Mouse (Mus musculus) CD4-positive helper T cell, adult 2 months (primary cell): Measurements from ENCODE around the gene Ifna2.

ENCODE experiments used
- DNase-seq: peaks from one replicate; pipeline ENCODE4 v3.0.0-alpha.2; 2012; ENCODE audit warnings: low read depth, missing footprints, low spot score

Ifna2 gene

DNA sequence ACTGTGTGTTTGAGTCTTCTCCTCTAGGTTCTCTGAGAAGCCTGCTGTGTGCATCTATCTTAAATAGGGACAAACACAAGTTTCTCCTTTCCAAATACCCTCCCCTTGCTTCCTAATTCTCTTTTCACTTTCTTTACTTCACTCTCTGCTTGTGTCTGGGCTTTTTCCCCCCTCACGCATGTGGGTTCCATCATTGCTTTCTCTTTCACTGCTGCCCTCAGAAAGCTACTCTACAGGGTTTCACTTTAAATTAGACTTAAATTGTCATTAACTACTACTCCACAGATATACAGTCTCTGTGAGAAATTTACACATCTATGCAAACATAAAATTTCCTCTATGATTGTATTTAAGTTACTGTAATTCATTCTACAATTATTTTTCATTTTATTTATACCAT lies at the start of gene Ifna2:
Ifna2 (minus strand) TSS at position 101 of the 400 bp plus-strand sequence.
- no peak for DNase-seq

DNA sequence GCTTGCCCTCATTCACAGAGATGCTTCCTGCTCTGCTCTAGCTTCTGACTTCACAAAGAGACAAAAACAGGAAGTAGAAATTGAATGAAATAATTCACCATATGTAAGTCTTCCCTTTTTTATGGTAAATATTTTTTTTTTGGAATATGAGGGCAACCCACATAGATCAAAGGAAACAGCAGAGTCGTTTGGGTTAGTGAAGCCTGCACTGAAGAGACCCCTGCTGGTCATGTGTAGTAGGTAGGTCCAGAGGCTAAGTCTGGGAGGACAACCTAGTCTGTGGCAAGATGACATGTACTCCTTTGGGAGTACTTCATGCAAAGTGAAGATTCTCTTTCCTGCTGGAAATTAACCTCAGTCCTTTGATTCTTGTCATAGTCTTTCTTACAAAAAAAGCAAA lies 43.6 kb upstream of the Ifna2 start:
- peak; percentile 60 for DNase-seq

DNA sequence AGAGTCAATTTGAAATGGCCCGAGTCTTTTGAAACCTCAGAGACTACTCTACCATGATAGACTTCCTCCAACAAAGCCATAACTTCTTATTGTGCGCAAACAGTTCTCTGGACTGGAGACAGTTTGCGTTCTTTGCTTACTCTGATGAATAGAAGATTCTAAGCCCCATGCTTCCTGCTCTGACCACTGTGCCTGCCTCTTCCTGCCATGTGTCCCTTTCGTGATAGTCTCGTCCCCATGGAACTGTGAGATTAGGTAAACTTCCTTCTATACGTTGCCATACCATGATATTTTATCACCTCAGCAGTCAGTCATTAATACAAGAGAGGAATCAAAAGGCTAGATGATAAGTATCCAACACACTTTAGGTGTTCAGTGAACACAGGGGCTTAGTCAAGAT lies 43.0 kb upstream of the Ifna2 start:
- DNase-seq = no peak

DNA sequence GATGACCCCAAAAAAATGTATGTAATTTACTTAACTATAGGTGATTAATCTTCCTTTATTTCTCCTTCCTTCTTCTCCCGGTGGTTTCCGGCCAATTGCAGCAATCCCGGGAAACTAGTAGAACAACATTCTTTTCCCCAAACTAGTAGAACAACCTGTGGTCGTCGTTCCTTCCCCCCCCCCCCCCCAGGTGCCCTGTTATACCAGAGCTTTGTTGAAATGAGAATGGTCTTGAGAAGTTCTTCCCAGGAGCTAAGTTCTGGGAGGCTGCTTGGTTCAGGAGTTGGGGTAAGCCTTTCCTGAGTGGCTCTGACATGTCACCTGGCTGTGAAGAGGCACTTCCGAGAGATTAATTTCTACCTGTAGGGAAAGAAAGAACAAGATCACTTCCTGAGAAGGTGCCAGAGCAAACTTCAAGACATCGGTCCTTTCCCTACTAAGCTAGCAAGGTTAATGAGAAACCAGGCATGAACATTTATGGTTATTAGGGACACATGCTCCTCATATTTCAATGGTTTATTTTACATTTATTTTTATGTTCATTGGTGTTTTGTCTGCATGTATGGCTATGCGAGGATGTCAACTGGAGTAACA lies 39.9 kb upstream of the Ifna2 start:
- no peak for DNase-seq

DNA sequence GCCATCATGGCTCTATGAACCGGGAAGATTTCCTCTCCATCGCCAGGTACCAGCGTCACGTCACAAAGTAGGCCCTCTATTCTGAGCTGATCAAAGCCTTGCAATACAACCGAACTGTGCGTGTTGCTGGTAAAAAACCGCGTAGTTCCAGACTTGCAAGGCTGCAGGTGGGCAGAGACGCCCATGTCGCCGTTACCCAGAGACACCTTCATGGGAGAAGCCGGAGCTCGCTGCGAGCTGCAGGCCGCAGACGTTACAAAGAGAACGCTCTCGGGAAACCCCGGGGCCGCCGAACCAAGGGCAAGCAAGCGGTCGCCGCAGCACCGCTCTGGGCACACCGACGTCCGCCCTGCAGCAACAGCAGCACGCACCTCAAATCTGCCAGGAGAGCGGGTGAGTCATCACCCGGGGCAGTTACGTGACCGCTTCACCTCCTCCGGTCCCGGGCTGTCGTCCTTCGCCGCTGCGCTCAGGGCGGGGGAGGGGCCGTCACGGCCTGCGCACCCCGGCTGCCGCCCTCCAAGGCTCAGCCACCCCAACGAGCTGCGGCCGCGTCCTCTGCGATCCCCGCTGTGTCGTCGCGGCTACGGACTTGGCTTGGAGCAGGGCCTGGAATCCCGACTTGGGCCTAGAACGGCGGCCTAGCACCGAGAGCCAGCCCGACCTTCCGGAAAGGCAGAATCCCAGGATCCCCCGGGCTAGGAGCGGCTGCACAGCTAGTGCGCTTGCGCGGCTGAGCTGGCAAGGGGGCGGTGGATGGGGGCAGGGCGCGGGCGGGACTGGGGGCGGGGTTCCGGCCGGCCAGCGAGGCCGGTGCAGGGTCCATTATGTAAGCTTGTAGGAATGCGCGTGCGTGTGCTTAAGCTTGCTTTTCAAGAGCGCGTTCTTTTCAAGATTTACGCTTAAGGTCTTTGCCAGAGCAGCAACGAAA lies 38.3 kb upstream of the Ifna2 start, which contains the start of the genes Gm26566 and Klhl9:
Gm26566 (plus strand) TSS at position 15 of the 931 bp plus-strand sequence.
Klhl9 (minus strand) TSS at position 675 of the 931 bp plus-strand sequence.
- DNase-seq = peak; percentile 86

DNA sequence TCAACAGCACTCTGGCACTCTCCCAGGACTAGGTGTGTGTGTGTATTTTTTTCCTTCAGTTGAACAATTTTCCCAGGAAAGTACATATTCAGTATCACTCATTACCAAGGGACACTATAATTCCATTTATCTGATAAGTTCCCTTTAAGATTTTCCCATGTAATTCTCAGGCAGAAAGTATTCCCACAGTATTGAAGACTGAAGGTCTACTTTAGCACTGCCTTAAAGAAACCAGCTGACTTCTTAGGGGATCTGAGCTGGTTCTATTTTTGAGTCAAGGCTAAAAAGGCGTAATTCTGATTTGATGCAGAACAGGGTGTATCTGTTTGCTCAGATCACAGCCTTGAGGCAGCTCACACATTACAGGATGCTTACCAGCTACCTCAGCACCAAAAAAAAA lies 35.0 kb upstream of the Ifna2 start:
- DNase-seq = no peak

DNA sequence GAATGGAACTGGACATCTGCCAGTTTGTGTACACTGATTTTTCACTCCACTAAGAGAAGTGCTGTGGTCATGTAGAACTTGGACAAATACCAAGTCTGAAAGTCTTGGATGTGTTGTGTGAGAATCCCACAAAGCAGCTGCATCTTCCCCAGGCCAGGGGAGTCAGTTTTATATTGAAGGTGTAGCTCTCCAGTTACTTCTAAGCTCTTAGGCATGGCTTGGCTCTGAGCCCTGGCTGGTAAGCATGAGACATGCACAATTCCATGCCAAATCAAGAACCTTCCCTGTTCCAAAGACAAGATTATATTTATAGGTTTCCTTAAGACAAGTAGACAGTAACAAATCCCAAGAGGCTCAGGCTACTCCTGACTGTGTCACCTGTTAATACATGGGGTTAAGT lies 31.3 kb upstream of the Ifna2 start:
- no peak for DNase-seq

DNA sequence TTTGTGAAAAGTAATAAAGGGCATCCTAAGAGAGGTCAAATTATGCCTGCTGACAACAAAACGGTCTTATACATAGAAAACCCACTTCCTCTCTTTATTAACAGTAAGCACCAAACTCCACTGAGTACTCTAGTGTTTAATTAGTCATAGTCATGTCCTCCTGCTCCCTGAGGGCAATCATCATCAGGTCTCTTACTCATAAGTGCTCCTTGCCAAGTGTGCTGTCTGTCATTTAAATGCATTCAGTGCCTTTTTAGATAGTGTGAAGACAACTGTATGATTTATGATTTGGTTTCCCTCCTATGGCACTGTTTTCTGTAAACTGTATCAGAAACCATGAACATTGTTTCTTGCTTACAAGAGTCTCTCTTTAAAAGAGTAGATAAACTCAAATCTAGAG lies 30.6 kb upstream of the Ifna2 start:
- DNase-seq = no peak

DNA sequence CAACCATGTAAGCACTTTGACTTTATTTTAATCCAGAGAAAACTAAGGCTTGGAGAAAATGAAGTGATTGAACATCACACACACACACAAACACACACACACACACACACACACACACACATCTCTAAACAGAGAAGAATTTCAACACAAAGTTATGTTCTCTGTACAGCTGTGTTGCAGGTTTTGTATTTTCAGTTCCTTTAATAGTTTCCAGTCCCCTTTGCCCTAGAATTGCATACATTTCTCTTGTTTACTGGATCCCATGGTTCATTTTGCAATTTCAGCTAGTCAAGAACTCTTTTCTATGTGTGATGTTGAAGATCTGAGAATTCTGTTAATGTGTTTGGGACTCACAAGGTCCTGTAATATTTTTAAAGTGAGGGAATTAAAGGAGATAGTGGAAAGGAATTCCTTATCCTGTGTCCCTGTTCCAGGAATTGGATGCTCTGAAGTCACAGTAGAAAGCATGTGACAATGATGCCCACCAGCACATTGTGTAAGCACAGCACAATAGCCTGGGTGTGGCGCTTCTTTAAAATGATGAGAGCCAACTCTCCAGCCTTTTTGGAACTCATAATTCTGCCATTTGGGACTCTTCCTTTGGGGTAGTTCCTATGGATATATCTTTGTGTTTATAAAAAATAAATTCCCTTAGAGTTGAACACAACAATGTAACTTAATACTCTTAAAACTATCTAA lies 23.6 kb upstream of the Ifna2 start:
- no peak for DNase-seq

DNA sequence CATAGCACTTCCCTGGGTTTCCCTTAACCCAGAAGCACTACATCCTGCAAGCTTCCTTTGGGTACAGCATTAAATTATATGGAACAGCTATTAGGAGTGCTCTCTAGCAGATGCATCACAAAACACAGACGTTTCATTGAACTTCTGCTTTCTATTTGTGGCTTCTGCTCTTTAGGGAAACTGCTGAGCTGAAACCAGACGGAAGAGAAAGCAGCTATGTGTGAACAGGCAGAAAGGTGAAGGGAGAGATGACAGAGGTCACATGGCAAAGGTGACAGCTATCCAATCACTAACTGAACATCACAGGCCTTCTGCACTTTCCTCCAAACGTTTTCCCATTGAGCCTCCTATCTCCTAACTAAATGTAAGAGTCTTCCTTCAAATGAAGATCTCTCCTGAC lies 22.2 kb upstream of the Ifna2 start:
- DNase-seq = no peak

DNA sequence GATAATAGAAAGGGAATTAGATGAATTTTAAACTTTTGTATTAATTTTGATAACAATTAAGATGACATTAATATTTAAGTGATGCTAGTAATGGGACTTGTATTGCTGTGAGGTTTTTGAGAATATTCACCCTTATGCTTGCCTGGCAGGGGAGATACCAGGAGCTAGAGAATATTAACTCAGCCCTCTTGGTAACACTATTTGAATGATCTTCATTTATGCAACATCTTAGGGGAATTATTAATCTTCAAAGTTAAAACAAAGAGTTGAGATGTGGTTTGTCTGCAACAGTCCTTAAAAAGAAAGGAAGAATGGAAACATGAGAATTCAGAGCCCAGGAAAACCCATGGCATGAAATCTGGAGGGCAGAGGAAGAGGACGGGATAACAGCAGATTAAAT lies 15.6 kb upstream of the Ifna2 start:
- no peak for DNase-seq

DNA sequence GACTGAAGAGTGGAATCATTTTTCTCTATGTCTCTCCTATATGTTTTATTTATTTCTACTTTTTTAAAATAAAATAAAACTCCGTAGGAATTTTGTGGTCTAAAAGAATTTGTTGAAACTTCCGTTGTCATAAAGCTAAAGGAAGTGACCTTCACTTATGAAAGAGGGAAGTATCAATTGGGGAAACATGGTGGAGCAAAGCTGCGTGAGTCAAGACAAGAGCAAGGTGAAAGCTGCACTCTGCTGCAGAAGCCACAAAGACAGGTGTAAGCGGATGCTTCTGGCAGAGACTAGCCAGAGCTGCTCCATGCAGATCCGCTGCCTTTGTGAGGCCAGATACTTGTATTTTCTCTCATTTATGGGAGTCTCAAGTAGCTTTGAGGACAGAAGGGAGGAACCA lies 15.1 kb upstream of the Ifna2 start:
- DNase-seq = no peak

DNA sequence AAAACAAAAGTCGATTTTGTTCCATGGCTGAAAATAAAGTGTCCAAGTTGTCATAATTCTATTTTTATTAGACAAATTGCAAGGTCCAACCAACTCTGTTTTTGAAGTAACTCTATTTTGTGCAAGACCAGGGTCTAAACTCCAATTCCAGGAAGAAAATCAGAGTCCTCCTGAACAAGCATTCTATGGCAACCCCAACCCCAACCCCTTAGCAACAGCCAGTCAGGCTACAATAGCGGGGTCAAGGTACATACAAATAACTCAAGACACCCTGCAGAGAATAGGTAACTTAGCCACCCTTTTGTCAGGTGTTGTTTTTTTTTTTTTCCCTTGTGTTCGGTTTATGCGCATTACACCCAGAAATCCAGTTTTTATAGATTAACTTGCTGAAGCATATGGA lies 14.0 kb upstream of the Ifna2 start:
- DNase-seq = no peak

DNA sequence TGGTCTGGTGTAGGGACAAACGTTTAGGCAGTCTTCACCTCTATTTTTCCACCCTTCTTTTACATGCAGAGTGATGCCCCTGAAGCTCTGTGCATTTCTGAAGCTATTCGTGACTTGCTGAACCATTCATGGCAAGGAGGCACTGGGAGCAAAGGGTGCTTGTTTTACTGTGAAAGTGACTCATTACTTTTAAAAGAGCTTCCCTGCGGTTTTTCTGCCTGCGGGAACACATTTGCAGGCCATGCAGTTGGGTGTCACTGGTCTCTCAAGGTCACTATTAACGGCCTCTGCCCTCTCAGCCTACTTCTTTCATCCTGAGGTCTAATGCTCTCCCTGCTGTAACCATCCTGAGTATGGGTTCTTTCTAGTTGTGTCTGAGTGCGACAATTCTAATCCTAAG lies 13.4 kb upstream of the Ifna2 start:
- DNase-seq = no peak

DNA sequence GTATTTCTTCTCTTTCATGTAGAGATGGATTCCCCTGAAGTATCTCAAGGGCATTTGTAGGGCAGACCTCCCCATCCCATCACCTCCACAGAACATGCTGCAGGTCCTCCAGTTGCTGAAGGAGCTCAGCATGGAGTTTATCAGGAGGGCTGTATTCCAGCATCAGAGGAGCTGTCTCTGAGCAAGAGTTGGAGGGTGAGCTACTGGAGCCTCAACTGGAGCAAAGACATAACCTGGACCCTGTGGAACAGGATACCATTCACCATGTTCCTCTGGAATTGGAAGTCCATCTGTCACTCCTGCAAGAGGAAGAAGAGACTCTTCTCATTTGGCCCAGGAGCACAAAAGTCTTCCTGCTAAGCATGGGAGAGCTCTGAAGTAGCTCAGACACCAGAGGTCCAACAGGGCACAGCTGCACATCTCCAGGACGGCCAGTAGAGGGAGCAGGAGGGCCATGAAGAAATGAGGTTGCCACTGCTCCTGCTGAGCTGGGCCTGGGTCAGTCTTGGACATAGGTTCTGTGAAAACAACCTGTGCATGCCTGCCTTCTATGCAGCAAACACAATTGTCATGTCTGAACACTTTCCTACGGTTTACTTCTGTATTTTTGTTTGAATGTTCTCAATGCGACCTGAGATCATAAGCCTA lies 12.6 kb upstream of the Ifna2 start:
- peak; percentile 71 for DNase-seq

DNA sequence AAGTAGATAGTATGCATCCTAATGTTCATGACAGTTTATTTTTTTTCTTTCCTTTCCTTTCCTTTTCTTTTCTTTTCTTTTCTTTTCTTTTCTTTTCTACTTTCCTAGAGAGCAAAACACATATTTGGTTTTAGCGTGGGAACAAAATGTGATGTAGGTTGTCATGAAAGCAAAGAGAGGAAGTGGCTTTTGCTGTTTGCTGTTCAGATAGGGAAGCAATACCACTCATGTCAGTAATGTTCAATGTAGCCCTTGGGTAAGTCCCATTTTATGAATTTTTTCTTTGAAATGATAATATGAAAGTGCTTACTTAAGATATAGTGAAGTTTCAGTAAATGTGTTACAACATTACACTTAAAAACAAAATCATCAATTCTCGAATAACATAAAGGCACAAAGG lies 9.7 kb upstream of the Ifna2 start:
- DNase-seq = peak; percentile 52

DNA sequence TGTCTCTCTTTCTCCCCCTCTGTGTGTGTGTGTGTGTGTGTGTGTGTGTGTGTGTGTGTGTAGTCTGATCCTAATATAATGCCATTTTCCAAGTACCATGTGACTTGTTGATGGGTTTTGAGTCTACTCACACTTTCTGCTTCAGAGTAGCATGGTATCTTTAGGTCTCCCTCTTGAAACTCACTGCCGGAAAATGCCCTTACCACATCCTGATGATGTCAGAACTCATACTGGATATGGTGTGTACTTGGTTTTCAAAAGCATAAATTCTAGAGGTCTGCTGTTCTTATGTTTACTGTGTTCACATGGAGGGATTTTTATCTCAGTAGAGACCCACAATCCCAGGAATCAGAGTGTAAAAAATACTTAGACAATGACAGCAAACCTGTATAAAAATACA lies 8.8 kb upstream of the Ifna2 start:
- peak; percentile 66 for DNase-seq

DNA sequence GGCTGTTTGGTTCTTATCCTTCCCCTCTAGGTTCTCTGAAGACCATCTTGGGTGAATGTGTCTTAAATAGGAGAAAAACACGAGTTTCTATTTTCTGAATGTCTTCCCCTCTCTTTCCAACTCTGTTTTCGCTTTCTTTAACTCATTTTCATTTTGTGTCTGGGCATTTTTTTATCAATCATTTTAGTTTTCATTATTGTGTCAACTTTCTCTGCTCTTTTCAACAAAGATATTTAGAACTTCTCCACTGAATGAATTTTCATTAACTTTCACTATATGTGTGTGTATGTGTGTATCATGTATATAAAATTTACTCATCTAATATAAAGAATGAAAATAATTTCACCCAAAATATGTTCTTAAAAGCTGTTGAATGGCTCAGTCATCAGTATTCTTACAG lies 7.5 kb upstream of the Ifna2 start, which contains the start of gene Ifnab:
Ifnab (minus strand) TSS at position 101 of the 400 bp plus-strand sequence.
- no peak for DNase-seq

DNA sequence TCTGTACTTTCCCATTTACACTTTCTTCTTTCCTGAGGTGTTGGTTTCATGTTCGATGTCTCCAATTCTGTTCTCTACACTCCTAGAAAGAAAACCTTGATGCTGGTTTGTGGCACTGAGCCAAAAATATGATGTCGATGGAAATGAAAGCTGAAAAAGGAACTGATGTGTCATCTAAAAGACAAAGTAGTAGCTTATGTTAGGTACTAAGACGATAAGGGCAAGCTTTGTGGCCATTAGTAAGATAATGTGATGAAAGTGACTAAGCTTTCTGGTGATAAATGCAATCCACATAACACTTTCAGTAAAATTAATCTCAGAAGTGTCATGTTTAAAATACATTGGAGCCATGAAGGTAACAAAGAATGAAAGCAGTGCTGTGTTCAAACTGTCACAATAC lies 2.4 kb downstream of the Ifna2 start:
- no peak for DNase-seq

DNA sequence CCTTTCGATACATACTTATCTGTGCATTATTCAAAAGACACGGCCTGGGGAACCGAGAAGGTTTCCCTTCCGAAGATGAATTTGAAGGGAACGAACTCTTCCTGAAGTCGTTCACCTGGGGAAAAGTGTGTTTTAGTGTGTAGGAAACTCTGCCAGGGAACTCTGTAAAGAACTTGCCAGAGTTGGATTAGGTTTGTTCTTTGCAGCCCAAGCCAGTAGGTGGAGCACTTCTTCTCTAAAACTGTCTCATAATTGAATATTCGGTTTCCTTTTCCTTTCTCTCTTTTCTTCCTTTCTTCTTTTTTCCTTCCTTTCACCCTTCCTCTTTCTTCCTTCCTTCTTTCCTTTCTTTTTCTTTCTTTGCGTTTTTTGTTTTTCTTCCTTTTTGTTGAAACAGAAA lies 3.4 kb downstream of the Ifna2 start:
- peak; percentile 38 for DNase-seq

DNA sequence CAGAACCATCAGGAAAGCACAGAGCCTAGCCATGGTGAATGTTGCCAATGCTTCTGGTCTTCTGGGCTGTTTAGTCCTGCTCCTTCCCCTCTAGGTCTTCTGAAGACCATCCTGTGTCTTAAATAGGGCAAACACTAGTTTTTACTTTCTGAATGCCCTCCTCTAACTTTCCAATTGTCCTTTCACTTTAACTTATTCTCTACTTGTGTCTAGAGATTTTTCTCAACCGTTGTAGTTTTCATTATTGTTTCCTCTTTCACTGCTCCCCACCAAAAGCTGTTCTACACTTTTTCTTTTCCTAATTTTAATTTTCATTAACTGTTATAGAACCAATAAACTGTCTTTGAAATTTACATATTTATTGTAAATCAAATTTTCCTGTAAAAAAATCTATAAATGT lies 6.9 kb downstream of the Ifna2 start, which contains the start of gene Ifna16:
Ifna16 (minus strand) TSS at position 101 of the 400 bp plus-strand sequence.
- DNase-seq = no peak

DNA sequence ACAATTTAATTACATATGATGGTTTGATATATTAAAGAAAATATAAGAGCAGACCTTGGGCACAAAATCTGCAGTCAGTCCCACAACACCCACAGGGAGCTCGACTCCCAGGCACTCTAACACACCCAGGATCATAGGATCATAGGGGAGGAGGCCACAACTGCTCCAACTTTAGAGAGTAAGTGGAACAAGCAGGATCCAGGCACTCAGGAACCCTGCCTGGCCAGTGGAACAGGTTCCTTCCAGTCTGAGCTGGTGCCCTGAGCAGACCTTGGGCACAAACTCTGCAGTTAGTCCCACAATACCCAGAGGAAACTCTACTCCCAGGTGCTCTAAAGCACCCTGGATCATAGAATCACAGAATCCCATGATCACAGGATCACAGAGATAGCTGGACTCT lies 28.3 kb downstream of the Ifna2 start:
- no peak for DNase-seq
